Mouse (Mus musculus): ENCODE data around the gene Nploc4. TPM values are rescaled to one million over a fixed set of nuclear protein-coding genes. Genes with fewer than 3 reads are reported as not detected.

The Nploc4 gene
- total RNA-seq, 2 experiments from 2014 or later = 62.0 to 65.2 TPM

DNA sequence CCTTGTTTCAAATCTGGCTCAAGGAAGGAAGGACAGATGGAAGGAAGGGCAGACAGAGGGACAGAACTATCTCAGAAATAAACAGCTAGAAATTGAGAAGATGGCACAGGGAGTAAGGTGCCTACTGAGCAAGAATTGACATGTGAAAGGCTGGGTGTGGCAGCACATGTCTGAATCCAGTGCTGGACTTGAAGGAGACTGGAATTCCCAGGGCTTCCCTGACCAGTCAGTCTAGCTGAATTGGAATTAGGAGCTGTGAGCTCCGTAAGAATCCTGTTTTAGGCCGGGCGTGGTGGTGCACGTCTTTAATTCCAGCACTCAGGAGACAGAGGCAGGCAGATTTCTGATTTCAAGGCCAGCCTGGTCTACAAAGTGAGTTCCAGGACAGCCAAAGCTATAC, 95.8 kb downstream of the Nploc4 start:
- no peak for DNase-seq

DNA sequence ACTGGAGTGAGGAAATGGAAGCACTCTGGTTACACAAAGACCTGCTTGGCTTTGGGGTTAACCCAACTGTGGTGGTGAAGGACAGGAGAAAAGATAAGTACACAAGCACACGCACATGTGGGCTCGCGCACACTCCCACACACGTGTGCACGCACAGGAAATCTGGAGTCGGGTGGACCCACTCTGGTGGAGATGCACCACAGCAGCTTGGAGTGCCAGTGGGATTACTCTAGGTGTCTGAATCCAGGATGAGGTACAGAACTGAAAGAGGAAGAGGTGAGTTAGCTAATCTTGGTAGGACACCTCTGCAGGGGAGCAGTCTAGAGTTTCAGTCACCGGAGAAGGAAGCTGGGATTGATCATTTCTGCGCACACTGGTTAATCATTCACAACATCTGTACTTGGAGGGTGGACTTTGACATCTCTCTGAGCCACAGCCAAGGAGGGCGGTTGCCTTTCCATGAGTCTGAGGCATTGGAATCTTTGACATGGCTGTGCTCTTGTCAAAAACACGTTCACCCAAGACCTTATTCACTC, 97.5 kb downstream of the Nploc4 start:
- DNase-seq = no peak

DNA sequence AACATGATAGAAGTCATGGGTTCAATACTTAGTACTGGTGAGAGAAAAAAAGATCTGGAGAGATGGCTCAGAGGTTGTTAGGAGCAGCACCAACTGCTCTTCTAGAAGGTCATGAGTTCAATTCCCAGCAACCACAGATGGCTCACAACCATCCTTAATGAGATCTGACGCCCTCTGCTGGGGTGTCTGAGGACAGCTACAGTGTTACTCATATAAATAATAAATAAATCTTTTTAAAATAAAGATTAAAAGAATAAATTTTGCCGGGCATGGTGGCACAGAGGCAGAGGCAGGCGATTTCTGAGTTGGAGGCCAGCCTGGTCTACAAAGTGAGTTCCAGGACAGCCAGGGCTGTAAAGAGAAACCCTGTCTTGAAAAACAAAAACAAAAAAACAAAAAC, 98.7 kb downstream of the Nploc4 start:
- no peak for DNase-seq

GRCm38 (mm10) chr11:120337447-120337846, 100.1 kb downstream of the Nploc4 start:
- no peak for DNase-seq

DNA sequence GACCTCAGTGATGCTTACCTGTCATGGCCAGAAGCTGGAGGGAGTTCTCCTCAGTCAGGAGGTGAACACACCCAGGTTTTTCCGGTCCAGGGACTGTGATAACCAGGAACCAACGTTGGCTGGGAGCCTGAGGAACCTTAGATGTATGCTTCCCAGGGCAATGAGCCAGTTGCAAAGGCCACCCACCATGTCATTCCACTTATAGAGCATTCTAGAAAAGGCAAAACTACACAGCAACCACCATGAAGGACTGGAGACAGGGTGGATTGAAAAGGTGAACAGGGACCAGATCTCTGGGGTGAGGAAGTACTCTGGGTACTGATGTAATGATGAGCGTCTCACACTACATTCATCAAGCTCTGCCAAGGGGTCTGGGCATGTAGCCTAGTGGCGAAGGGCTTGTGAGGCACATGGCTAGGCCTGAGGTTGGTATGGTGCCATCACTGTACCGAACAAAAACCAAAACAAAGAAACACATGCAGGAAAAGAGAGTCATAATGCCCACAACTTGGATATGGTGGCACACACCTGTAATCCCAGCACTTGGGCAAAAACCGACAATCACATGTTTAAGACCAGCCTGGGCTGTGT, 102.0 kb downstream of the Nploc4 start:
- DNase-seq = peak in 1 of 2 experiments; percentile 14

Small RNAs within 50 kb of the gene (microRNA-seq; reads per million reads assigned to microRNA genes)
- gene Gm23419 = 0 reads per million in 2 experiments
- gene Mir6935 = 0 reads per million in 2 experiments

Other genes with a start within 250 kb of the Nploc4 start
- 1 to 10 TPM; 3.5 to 5.0 TPM for gene Bahcc1, start 204.8 kb downstream of the Nploc4 start, total RNA-seq (2021)
- gene Actg1, start 89.2 kb downstream of the Nploc4 start, total RNA-seq (2021) = 100 to 1,000 TPM; 286 to 296 TPM
- not detected for gene Fscn2, start 76.2 kb downstream of the Nploc4 start, total RNA-seq (2021)
- 10 to 100 TPM; 10.6 to 11.7 TPM for gene Faap100, start 58.9 kb downstream of the Nploc4 start, total RNA-seq (2021)
- 1 to 10 TPM; 1.0 to 2.3 TPM for gene Tspan10, start 4.9 kb upstream of the Nploc4 start, total RNA-seq (2021)
- gene Pde6g, start 15.8 kb upstream of the Nploc4 start, total RNA-seq (2021) = under 1 TPM in 1 of 2 experiments, not detected in 1; 0.57 TPM
- gene Oxld1, start 20.4 kb upstream of the Nploc4 start, total RNA-seq (2021) = 10 to 100 TPM; 58.1 to 70.3 TPM
- gene Ccdc137, start 20.4 kb upstream of the Nploc4 start, total RNA-seq (2021) = 1 to 10 TPM; 6.0 to 7.3 TPM
- gene Arl16, start 29.9 kb upstream of the Nploc4 start, total RNA-seq (2021) = 10 to 100 TPM; 10.1 to 12.0 TPM
- gene Mrpl12, start 46.9 kb upstream of the Nploc4 start, total RNA-seq (2021) = 100 to 1,000 TPM; 245 to 267 TPM
- gene Slc25a10, start 54.1 kb upstream of the Nploc4 start, total RNA-seq (2021) = 10 to 100 TPM; 15.4 to 15.9 TPM
- under 1 TPM; 0.93 to 0.94 TPM for gene Gcgr, start 93.0 kb upstream of the Nploc4 start, total RNA-seq (2021)
- gene Mcrip1, start 112.0 kb upstream of the Nploc4 start, total RNA-seq (2021) = 10 to 100 TPM; 39.1 to 44.1 TPM
- gene Ppp1r27, start 113.4 kb upstream of the Nploc4 start, total RNA-seq (2021) = under 1 TPM in 1 of 2 experiments, not detected in 1; 0.35 TPM
- gene P4hb, start 135.5 kb upstream of the Nploc4 start, total RNA-seq (2021) = 100 to 1,000 TPM; 230 TPM
- 100 to 1,000 TPM; 133 to 144 TPM for gene Arhgdia, start 143.9 kb upstream of the Nploc4 start, total RNA-seq (2021)
- gene Alyref, start 160.7 kb upstream of the Nploc4 start, total RNA-seq (2021) = 10 to 100 TPM; 44.1 to 46.9 TPM
- 10 to 100 TPM; 84.4 to 89.0 TPM for gene Anapc11, start 160.7 kb upstream of the Nploc4 start, total RNA-seq (2021)
- gene Npb, start 170.8 kb upstream of the Nploc4 start, total RNA-seq (2021) = not detected
- gene Pcyt2, start 180.2 kb upstream of the Nploc4 start, total RNA-seq (2021) = 10 to 100 TPM; 47.2 to 51.2 TPM
- gene Sirt7, start 187.5 kb upstream of the Nploc4 start, total RNA-seq (2021) = 1 to 10 TPM; 6.9 to 8.9 TPM
- gene Mafg, start 195.9 kb upstream of the Nploc4 start, total RNA-seq (2021) = 10 to 100 TPM; 33.7 to 35.7 TPM
- 1 to 10 TPM; 1.1 to 1.3 TPM for gene Pycr1, start 206.1 kb upstream of the Nploc4 start, total RNA-seq (2021)
- gene Myadml2, start 210.4 kb upstream of the Nploc4 start, total RNA-seq (2021) = 10 to 100 TPM; 77.0 to 81.2 TPM
- under 1 TPM in 1 of 2 experiments, not detected in 1; 0.33 TPM for gene Notum, start 223.5 kb upstream of the Nploc4 start, total RNA-seq (2021)
- gene Aspscr1, start 235.3 kb upstream of the Nploc4 start, total RNA-seq (2021) = 10 to 100 TPM; 28.5 to 31.3 TPM

Data from heart, adult 18-20 months (tissue).